Mouse (Mus musculus) megakaryocyte, embryonic 14.5 days (primary cell): ENCODE results near the gene Mov10l1.

ENCODE experiments used
- FLI1 ChIP-seq: IDR thresholded peaks from 2 replicates; pipeline ENCODE4 v1.6.1; 2012; ENCODE audit warnings: low read length, inconsistent platforms, mixed read lengths
- GATA1 ChIP-seq: IDR thresholded peaks from 3 replicates; pipeline ENCODE4 v1.6.1; 2012; ENCODE audit warnings: mixed read lengths, low read length, inconsistent platforms, borderline replicate concordance

- TF ChIP-seq GATA1 (no peak), FLI1 (no peak)
Measured at GRCm38 (mm10) chr15:89068226-89068625, 85.5 kb downstream of the Mov10l1 start.
